Mouse (Mus musculus) kidney, postnatal 0 days (tissue): Measurements from ENCODE around the gene Stk11. TPM values are rescaled to one million over a fixed set of nuclear protein-coding genes. Genes with fewer than 3 reads are reported as not detected.

ENCODE experiments used
- ATAC-seq: fragments of 200-750 bp; cut with Nextera tagmentation; replicated peaks from 2 replicates; pipeline ENCODE4 v1.8.0; 2017; ENCODE audit warnings: low read depth, moderate number of reproducible peaks, moderate TSS enrichment, moderate library complexity; ENCODE audit not compliant: low FRiP score
- DNase-seq: peaks from one replicate; pipeline ENCODE4 v3.0.0-alpha.2; 2016; ENCODE audit warnings: low spot score
- H3K27ac ChIP-seq: fragments of 300-500 bp; sonication (generic); 2 replicates; pipeline ENCODE4 v1.5.1; 2014; ENCODE audit warnings: mild to moderate bottlenecking
- H3K27me3 ChIP-seq: fragments of 300-500 bp; sonication (generic); 2 replicates; pipeline ENCODE4 v1.6.1; 2014; ENCODE audit warnings: low read length, mixed read lengths; ENCODE audit not compliant: insufficient read depth
- H3K36me3 ChIP-seq: fragments of 300-500 bp; sonication (generic); 2 replicates; pipeline ENCODE4 v1.6.1; 2014; ENCODE audit warnings: low read length, mixed read lengths; ENCODE audit not compliant: insufficient read depth
- H3K4me1 ChIP-seq: fragments of 300-500 bp; sonication (generic); replicated peaks from 2 replicates; pipeline ENCODE4 v1.6.1; 2014; ENCODE audit warnings: antibody characterized with exemption, low read length, mixed read lengths; ENCODE audit not compliant: insufficient read depth
- H3K4me2 ChIP-seq: fragments of 300-500 bp; sonication (generic); 2 replicates; pipeline ENCODE4 v1.6.1; 2014; ENCODE audit warnings: mild to moderate bottlenecking, low read length, moderate library complexity, mixed read lengths
- H3K4me3 ChIP-seq: fragments of 300-500 bp; sonication (generic); replicated peaks from 2 replicates; pipeline ENCODE4 v1.5.1; 2014; ENCODE audit warnings: low read depth, low read length
- H3K9ac ChIP-seq: fragments of 300-500 bp; sonication (generic); 2 replicates; pipeline ENCODE4 v1.6.1; 2014; ENCODE audit warnings: low read depth, low read length
- H3K9me3 ChIP-seq: fragments of 300-500 bp; sonication (generic); replicated peaks from 2 replicates; pipeline ENCODE4 v1.6.1; 2016; ENCODE audit warnings: low read length, inconsistent platforms, mixed read lengths
- CTCF ChIP-seq: IDR thresholded peaks from 2 replicates; pipeline ENCODE4 v1.5.1; 2016; ENCODE audit warnings: antibody characterized with exemption, low read depth, mild to moderate bottlenecking, moderate library complexity
- WGBS: fragments of 180-500 bp; shearing (Covaris S2); extraction: QIAGEN DNeasy Blood & Tissue Kit; methylation state at CpG from one replicate; pipeline ENCODE4 v1.1.7; 2014; 5-methylcytosine and 5-hydroxymethylcytosine counted together
- polyA plus RNA-seq: library from polyadenylated mRNA; unstranded; fragments of >200 nt; fragmentation: Nextera tagmentation; extraction: Ambion mirVana; gene quantifications from 2 replicates; pipeline ENCODE4 v1.2.1, GENCODE M21; 2015

Gene Stk11
- polyA plus RNA-seq, 1 experiment from 2014 or later = 14.2 TPM

GRCm38 (mm10) chr10:80118552-80118951 lies 2.9 kb downstream of the Stk11 start:
- TF ChIP-seq CTCF = no peak
- H3K27me3 ChIP-seq = no peaks in the 10 kb centered on the region
- H3K9ac ChIP-seq = 0 out of 2 replicates have a peak overlapping the region, but pooled peaks have one; percentile 31
- DNase-seq = no peak
- H3K27ac ChIP-seq = no peak overlapping the region
- ATAC-seq = no peak
- H3K9me3 ChIP-seq = no peaks in the 10 kb centered on the region
- 80% methylated on average over 6 of the region's 6 CpGs for WGBS
- peaks cover 21% of the 10 kb centered on the region; the same call in 1 of the 2 replicates for H3K4me1 ChIP-seq
- H3K4me3 ChIP-seq = peak overlapping the region; percentile 94; the same call in 1 of the 2 replicates
- 0 out of 2 replicates have a peak, but pooled peaks cover 7% of the 10 kb centered on the region for H3K36me3 ChIP-seq
- H3K4me2 ChIP-seq = peak overlapping the region; percentile 92; the same call in 1 of the 2 replicates

- no peak overlapping the region for H3K4me2 ChIP-seq
- no peak overlapping the region for H3K9ac ChIP-seq
- H3K36me3 ChIP-seq = 0 out of 2 replicates have a peak, but pooled peaks cover 7% of the 10 kb centered on the region
These were observed 4.5 kb downstream of the Stk11 start for GRCm38 (mm10) chr10:80120146-80120545.

GRCm38 (mm10) chr10:80121639-80122038 lies 6.0 kb downstream of the Stk11 start:
- no peaks in the 10 kb centered on the region for H3K27me3 ChIP-seq
- H3K9me3 ChIP-seq = no peaks in the 10 kb centered on the region
- H3K4me2 ChIP-seq = no peak overlapping the region
- DNase-seq = no peak
- TF ChIP-seq CTCF = no peak
- no peak overlapping the region for H3K9ac ChIP-seq
- no peak overlapping the region for H3K27ac ChIP-seq
- no peak overlapping the region for H3K4me3 ChIP-seq
- peaks cover 21% of the 10 kb centered on the region; the same call in 1 of the 2 replicates for H3K4me1 ChIP-seq
- H3K36me3 ChIP-seq = 0 out of 2 replicates have a peak, but pooled peaks cover 16% of the 10 kb centered on the region
- ATAC-seq = no peak
- 60% methylated on average over 2 of the region's 2 CpGs for WGBS

More at GRCm38 (mm10) chr10:80120146-80120545, 4.5 kb downstream of the Stk11 start:
- WGBS = 68% methylated on average over 2 of the region's 2 CpGs
- no peak for TF ChIP-seq CTCF
- no peak overlapping the region for H3K4me3 ChIP-seq
- DNase-seq = no peak
- no peak overlapping the region for H3K27ac ChIP-seq
- ATAC-seq = no peak
- H3K4me1 ChIP-seq = peaks cover 21% of the 10 kb centered on the region; the same call in 1 of the 2 replicates
- no peaks in the 10 kb centered on the region for H3K9me3 ChIP-seq
- no peaks in the 10 kb centered on the region for H3K27me3 ChIP-seq

GRCm38 (mm10) chr10:80123932-80124562 lies 8.4 kb downstream of the Stk11 start:
- DNase-seq = no peak
- no peak for ATAC-seq

GRCm38 (mm10) chr10:80127920-80128319 lies 12.3 kb downstream of the Stk11 start:
- ATAC-seq (no peak), DNase-seq (no peak)
- peaks cover 46% of the 10 kb centered on the region for H3K36me3 ChIP-seq
- WGBS = 93% methylated on average over 8 of the region's 8 CpGs
- no peak overlapping the region for H3K27ac ChIP-seq
- H3K27me3 ChIP-seq = no peaks in the 10 kb centered on the region
- H3K4me2 ChIP-seq = no peak overlapping the region
- H3K4me3 ChIP-seq = no peak overlapping the region
- H3K9ac ChIP-seq = no peak overlapping the region
- peaks cover 7% of the 10 kb centered on the region; the same call in 1 of the 2 replicates for H3K4me1 ChIP-seq
- H3K9me3 ChIP-seq = no peaks in the 10 kb centered on the region
- no peak for TF ChIP-seq CTCF

More at GRCm38 (mm10) chr10:80123932-80124562, 8.4 kb downstream of the Stk11 start:
- Histone ChIP-seq H3K27ac (no peak overlapping the region), H3K36me3 (peaks cover 39% of the 10 kb centered on the region), H3K9me3 (no peaks in the 10 kb centered on the region), H3K9ac (no peak overlapping the region), H3K27me3 (no peaks in the 10 kb centered on the region), H3K4me2 (no peak overlapping the region), H3K4me3 (no peak overlapping the region), H3K4me1 (peaks cover 2% of the 10 kb centered on the region; the same call in 1 of the 2 replicates)
- 90% methylated on average over 9 of the region's 9 CpGs for whole genome bisulfite sequencing
- TF ChIP-seq CTCF = no peak

- no peaks in the 10 kb centered on the region for H3K9me3 ChIP-seq
These were observed 14.2 kb downstream of the Stk11 start for GRCm38 (mm10) chr10:80129846-80130245.

More at GRCm38 (mm10) chr10:80129846-80130245, 14.2 kb downstream of the Stk11 start:
- no peak overlapping the region for H3K27ac ChIP-seq
- no peak overlapping the region for H3K4me3 ChIP-seq
- peaks cover 7% of the 10 kb centered on the region; the same call in 1 of the 2 replicates for H3K4me1 ChIP-seq
- ATAC-seq = no peak
- 90% methylated on average over 9 of the region's 9 CpGs for WGBS
- no peak for TF ChIP-seq CTCF
- H3K36me3 ChIP-seq = peaks cover 46% of the 10 kb centered on the region
- H3K4me2 ChIP-seq = no peak overlapping the region
- H3K27me3 ChIP-seq = no peaks in the 10 kb centered on the region
- no peak for DNase-seq
- H3K9ac ChIP-seq = no peak overlapping the region
